Mouse (Mus musculus): ENCODE measurements around the gene Tcf20.

GRCm38 (mm10) chr15:83010423-83010822 lies 22.8 kb upstream of the Tcf20 start:
- no peak for TF ChIP-seq CTCF (IDR thresholded peaks at IDR 0.05; ENCODE audit: low read depth)
- no peak for TF ChIP-seq EP300 (IDR thresholded peaks at IDR 0.05; ENCODE audit: low read depth)

Data from liver, embryonic 14.5 days (tissue).